Mouse (Mus musculus) 3134 (cell line): Measurements from ENCODE around the gene Ica1.

ENCODE experiments used
- DNase-seq: peaks from one replicate; pipeline ENCODE4 v3.0.0-alpha.2; 2011; ENCODE audit warnings: low spot score; ENCODE audit not compliant: insufficient read length; ENCODE audit errors: extremely low read depth

The Ica1 gene

GRCm38 (mm10) chr6:8744273-8744785 is 34.0 kb downstream of the Ica1 start:
- DNase-seq = no peak

GRCm38 (mm10) chr6:8742449-8742848 is 35.8 kb downstream of the Ica1 start:
- no peak for DNase-seq

GRCm38 (mm10) chr6:8741659-8742058 is 36.6 kb downstream of the Ica1 start:
- no peak for DNase-seq

- DNase-seq = no peak
Measured at GRCm38 (mm10) chr6:8740092-8740491, 38.2 kb downstream of the Ica1 start.

GRCm38 (mm10) chr6:8738396-8738795 is 39.9 kb downstream of the Ica1 start:
- no peak for DNase-seq

GRCm38 (mm10) chr6:8736493-8736820 is 41.8 kb downstream of the Ica1 start:
- DNase-seq = no peak

GRCm38 (mm10) chr6:8735657-8736492 is 42.4 kb downstream of the Ica1 start:
- DNase-seq = no peak

- DNase-seq = no peak
Measured at GRCm38 (mm10) chr6:8735044-8735443, 43.2 kb downstream of the Ica1 start.

GRCm38 (mm10) chr6:8732492-8732891 is 45.8 kb downstream of the Ica1 start:
- DNase-seq = no peak

- no peak for DNase-seq
Measured at GRCm38 (mm10) chr6:8731656-8732191, 46.6 kb downstream of the Ica1 start.

GRCm38 (mm10) chr6:8730433-8730832 is 47.9 kb downstream of the Ica1 start:
- DNase-seq = no peak

GRCm38 (mm10) chr6:8727806-8728205 is 50.5 kb downstream of the Ica1 start:
- no peak for DNase-seq

GRCm38 (mm10) chr6:8725610-8726009 is 52.7 kb downstream of the Ica1 start:
- no peak for DNase-seq

GRCm38 (mm10) chr6:8719692-8720091 is 58.6 kb downstream of the Ica1 start:
- no peak for DNase-seq

GRCm38 (mm10) chr6:8717967-8718366 is 60.3 kb downstream of the Ica1 start:
- no peak for DNase-seq

- DNase-seq = no peak
Measured at GRCm38 (mm10) chr6:8716539-8716938, 61.7 kb downstream of the Ica1 start.

- peak; percentile 44 for DNase-seq
Measured at GRCm38 (mm10) chr6:8711246-8711645, 67.0 kb downstream of the Ica1 start.

- no peak for DNase-seq
Measured at GRCm38 (mm10) chr6:8694636-8695514, 83.4 kb downstream of the Ica1 start.

GRCm38 (mm10) chr6:8693926-8694635 is 84.2 kb downstream of the Ica1 start:
- DNase-seq = no peak

GRCm38 (mm10) chr6:8693141-8693881 is 85.0 kb downstream of the Ica1 start:
- no peak for DNase-seq
